Mouse (Mus musculus): ENCODE results near the gene Neurl1b.

Neurl1b gene

GRCm38 (mm10) chr17:26392355-26392754 lies 22.3 kb upstream of the Neurl1b start:
- in situ Hi-C loops (cut with MboI, MseI): loop anchor here (25.0 kb wide), 1 partner anchor 1070 kb away; no protein-coding TSS in a partner anchor

DNA sequence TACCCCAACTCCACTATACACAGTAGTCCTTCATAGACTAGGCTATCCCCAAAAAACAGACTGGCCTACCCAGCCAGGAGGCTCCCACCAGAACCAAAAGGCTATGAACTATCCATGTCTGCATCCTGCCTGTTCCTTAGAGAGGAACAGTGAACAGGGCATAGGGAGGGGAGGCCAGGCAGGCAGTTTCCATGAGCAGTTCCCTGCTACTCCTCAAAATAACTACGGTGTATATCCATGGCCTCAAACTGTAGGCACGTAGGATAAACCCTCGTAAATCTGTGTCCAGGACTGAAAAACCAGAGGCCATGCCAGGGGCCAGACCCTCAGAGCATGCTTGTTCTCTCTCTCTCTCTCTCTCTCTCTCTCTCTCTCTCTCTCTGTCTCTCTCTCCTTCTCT lies 17.9 kb upstream of the Neurl1b start:
- in situ Hi-C loops (cut with MboI, MseI): loop anchor here (25.0 kb wide), 1 partner anchor 1066 kb away; no protein-coding TSS in a partner anchor

DNA sequence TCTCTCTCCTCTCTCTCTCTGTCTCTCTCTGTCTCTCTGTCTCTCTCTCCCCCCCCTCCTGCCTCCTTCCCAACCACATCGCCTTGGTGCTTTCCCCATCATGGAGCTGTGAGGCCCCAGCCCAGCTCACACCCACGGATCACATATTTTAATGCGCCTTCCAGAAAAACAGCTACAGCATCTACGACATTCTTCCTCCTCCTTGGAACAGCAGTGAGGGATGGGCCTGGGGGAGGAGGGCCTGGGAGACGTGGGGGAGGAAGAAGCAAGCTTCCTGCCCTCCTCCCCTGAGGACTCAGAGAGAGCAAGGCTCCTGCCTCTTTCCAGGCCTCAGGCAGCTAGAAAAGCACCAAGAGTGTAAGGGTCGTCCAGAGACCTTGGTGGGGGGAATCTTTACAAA lies 17.3 kb upstream of the Neurl1b start:
- in situ Hi-C loops (cut with MboI, MseI): loop anchor here (25.0 kb wide), 1 partner anchor 1065 kb away; no protein-coding TSS in a partner anchor

GRCm38 (mm10) chr17:26405340-26406100 lies 9.1 kb upstream of the Neurl1b start:
- in situ Hi-C loops (cut with MboI, MseI): no loop called here

GRCm38 (mm10) chr17:26412967-26413366 lies 1.7 kb upstream of the Neurl1b start:
- in situ Hi-C loops (cut with MboI, MseI): no loop called here

- in situ Hi-C loops (cut with MboI, MseI): no loop called here
Measured at GRCm38 (mm10) chr17:26414184-26414522, 476 bp upstream of the Neurl1b start.

GRCm38 (mm10) chr17:26415355-26415865 lies 781 bp downstream of the Neurl1b start:
- in situ Hi-C loops (cut with MboI, MseI): no loop called here

DNA sequence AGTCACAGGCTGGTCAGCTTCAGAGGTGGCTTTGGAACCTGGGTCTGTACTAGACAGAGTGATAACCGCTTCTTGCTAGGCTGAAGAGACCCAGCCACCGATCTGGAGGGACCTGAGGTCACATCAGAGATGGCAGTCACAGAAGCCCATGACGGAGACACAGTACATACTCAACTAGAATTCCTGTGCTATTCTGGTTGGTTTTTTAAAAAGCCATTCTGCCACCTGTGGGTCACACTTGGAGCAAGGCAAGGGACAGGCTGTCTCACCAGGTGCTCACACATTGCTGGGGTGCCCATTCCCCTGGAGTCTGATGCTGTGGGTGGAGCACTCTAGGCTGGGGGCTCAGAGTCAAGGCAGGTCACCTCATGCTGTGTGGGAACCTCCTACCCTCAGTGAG lies 1.5 kb downstream of the Neurl1b start:
- in situ Hi-C loops (cut with MboI, MseI): no loop called here

DNA sequence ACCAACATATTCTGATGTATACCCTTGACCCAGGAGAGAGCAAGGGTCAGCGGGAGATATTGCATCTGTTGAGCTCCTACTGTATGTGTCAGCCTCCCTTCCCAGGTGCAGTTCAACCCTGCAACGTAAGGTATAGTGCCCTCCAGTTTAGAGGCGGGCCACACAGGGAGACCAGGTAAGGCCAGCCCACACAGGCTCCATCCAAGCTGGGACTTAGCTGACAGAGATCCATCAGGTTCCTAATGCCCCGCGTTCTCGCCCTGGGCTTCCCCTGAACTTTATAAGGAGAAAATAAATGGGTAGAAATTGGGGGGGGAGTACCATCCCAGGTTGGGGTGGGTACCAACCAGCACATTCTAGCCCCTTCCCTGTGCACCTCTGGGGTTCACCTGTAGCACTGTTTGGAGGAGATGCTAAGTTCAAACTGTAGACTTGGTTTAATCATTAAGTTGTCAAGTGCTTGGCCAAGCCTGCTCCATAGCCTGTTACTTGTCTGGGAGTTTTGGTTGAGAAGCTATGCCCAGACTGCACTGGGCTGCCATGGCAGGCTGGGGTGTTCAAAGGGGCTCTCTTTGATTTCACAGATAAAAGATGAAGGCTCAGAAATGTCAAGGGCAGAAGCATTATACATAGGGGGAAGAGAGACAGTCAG lies 3.3 kb downstream of the Neurl1b start:
- in situ Hi-C loops (cut with MboI, MseI): no loop called here

GRCm38 (mm10) chr17:26420491-26421247 lies 6.0 kb downstream of the Neurl1b start:
- in situ Hi-C loops (cut with MboI, MseI): no loop called here

DNA sequence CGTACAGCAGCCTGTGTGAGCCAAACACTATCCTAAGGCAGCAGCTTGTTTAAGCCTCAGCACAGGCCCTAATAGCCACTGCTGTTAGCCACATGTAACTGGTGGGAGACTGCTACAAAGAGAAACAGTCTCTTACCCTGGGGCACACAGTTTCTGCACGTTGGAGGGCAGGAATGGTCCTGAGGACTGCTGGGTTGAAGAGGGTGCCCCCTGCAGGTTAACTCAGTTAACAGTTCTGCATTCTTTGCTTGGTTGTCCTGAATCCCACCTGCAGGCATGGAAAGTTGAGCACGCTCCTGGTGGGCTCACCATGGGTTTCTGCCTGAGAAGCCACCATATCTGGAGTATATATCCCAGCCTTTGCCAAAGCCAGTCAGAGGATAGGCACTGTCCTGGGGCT lies 6.9 kb downstream of the Neurl1b start:
- in situ Hi-C loops (cut with MboI, MseI): no loop called here

- in situ Hi-C loops (cut with MboI, MseI): no loop called here
Measured at GRCm38 (mm10) chr17:26422390-26422789, 7.8 kb downstream of the Neurl1b start.

GRCm38 (mm10) chr17:26423967-26424641 lies 9.5 kb downstream of the Neurl1b start:
- in situ Hi-C loops (cut with MboI, MseI): no loop called here

- in situ Hi-C loops (cut with MboI, MseI): no loop called here
Measured at GRCm38 (mm10) chr17:26424973-26425735, 10.5 kb downstream of the Neurl1b start.

DNA sequence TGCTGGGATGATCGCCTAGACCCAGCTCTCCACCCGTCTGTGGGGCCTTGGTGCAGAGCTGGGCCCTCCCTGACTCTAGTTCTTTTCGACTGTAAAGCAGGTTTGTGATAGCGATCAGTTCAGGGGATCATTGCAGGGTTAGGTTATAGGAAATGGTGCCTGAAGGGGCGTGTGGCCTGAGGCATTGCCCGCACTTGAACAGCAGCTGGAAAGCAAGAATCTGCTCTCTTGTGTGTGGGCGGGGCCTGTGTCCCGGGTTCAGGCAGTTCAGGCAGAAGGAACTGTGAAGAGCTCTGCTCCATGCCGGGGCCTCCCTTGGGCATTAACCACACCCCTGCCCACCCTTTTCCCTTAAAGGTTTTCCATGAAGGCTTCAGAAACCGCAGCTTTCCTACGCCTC lies 18.7 kb downstream of the Neurl1b start:
- in situ Hi-C loops (cut with MboI, MseI): no loop called here

GRCm38 (mm10) chr17:26437089-26437815 lies 22.6 kb downstream of the Neurl1b start:
- in situ Hi-C loops (cut with MboI, MseI): no loop called here

- in situ Hi-C loops (cut with MboI, MseI): no loop called here
Measured at GRCm38 (mm10) chr17:26439001-26439400, 24.4 kb downstream of the Neurl1b start.

DNA sequence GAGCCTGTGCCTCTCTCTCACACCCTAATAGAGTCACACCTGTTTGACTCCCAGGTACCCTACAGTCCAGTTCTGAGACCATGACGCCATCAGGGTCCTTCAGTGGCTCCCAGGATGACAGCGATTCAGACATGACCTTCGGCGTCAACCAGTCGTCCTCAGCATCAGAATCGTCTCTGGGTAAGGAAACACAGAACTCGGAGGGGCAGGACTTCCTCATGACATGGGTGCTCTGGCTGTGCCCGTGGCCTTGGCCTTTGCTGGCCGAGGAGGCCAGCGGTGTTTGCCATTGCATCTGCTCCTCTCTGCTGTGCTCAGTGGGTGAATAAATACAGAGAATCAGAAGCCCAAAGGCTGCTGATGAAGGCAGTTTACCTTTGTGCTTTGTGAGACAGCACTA lies 26.4 kb downstream of the Neurl1b start:
- in situ Hi-C loops (cut with MboI, MseI): no loop called here

DNA sequence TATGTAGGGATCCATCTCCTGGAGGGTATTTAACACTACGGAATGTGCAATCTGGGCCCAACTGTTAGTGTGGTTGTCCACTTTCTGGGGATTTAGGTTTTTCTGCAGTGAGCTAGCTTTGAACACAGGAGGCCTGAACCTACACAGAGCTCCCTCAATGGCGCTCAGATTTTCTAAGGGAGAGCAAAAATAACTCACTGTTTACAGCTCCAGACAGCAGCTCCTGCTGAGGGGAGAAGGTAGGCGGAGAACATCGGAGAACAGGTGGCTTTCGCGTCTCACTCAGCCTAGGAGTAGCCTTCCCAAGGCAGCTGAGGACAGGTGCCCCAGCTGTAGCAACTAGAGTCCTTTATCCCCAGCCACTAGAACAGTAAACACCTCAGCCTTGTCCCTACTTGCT lies 27.6 kb downstream of the Neurl1b start:
- in situ Hi-C loops (cut with MboI, MseI): no loop called here

DNA sequence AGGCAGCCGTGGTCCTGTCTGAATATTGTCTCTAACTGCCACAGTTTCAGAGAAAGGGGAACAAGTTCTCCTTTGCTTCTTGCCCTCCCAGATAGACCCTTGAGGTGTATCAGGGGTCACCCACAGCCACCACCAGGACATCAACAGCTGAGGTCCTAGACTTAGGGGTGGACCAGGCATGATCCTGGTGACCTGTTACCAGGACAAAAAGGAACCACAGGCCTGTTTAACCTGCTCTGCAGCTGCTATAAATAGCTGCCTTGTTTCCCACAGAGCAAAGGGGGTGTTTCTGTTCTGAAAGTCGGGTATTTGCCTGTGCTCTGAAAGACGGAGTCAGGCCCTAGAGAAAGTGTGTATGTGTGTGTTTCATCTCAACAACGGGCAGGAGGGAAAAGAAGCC lies 29.2 kb downstream of the Neurl1b start:
- in situ Hi-C loops (cut with MboI, MseI): no loop called here

Measured in T-helper 2 cell (primary cell).